Mouse (Mus musculus): ENCODE data around the gene D1Pas1.

The D1Pas1 gene

GRCm38 (mm10) chr1:186988281-186988682 is 21.1 kb downstream of the D1Pas1 start:
- DNase-seq, result peak; percentile 36

GRCm38 (mm10) chr1:186988822-186989221 is 21.6 kb downstream of the D1Pas1 start:
- DNase-seq, result no peak

GRCm38 (mm10) chr1:186991473-186991872 is 24.3 kb downstream of the D1Pas1 start:
- DNase-seq, result no peak

- DNase-seq, result no peak
These were observed 24.9 kb downstream of the D1Pas1 start for GRCm38 (mm10) chr1:186992113-186992512.

- peak; percentile 21 for DNase-seq
These were observed 30.5 kb downstream of the D1Pas1 start for GRCm38 (mm10) chr1:186997596-186998304.

- peak; percentile 28 for DNase-seq
These were observed 36.2 kb downstream of the D1Pas1 start for GRCm38 (mm10) chr1:187003441-187003861.

GRCm38 (mm10) chr1:187004306-187004705 is 37.1 kb downstream of the D1Pas1 start:
- DNase-seq, result no peak

- DNase-seq, result no peak
These were observed 39.2 kb downstream of the D1Pas1 start for GRCm38 (mm10) chr1:187006227-187006925.

GRCm38 (mm10) chr1:187008236-187008635 is 41.0 kb downstream of the D1Pas1 start:
- no peak for DNase-seq

GRCm38 (mm10) chr1:187010071-187010470 is 42.9 kb downstream of the D1Pas1 start:
- no peak for DNase-seq

GRCm38 (mm10) chr1:187011601-187012000 is 44.4 kb downstream of the D1Pas1 start:
- no peak for DNase-seq

GRCm38 (mm10) chr1:187014141-187014540 is 46.9 kb downstream of the D1Pas1 start:
- no peak for DNase-seq

- no peak for DNase-seq
These were observed 48.5 kb downstream of the D1Pas1 start for GRCm38 (mm10) chr1:187015673-187016072.

GRCm38 (mm10) chr1:187016116-187016515 is 48.9 kb downstream of the D1Pas1 start:
- no peak for DNase-seq

GRCm38 (mm10) chr1:187020011-187020410 is 52.8 kb downstream of the D1Pas1 start:
- no peak for DNase-seq
